Mouse (Mus musculus): Measurements from ENCODE around the gene Hist1h2bq. TPM values are rescaled to one million over a fixed set of nuclear protein-coding genes. Genes with fewer than 3 reads are reported as not detected.
"Not testable (repeated sequence)": the region's sequence is repeated elsewhere in the genome, so short reads cannot be mapped to it uniquely, and the experiment has no call there.

Gene Hist1h2bq
- polyA plus RNA-seq, 1 experiment from 2014 or later, result 12.2 TPM

DNA sequence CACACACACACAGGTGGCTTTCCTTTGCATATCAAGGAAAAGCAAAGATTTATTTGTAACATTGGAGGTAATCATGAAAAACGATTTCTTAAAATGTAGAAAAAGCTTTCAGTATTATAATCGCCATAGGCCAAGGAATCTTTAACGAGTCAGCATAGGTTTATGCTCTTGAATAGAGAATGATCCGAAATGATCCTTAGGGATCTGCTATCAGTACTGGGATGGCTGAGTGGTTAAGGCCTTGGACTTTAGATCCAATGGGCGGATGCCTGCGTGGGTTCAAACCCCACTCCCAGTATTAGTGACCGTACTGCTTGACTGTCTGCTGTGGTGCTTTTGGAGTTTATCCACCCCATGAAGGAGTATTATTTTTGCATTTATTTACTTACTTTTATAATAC, 14.4 kb downstream of the Hist1h2bq start:
- ATAC-seq (replicated peaks; ENCODE audit: low FRiP score, low read depth), result no peak
- Histone ChIP-seq H3K27ac (no peak overlapping the region), H3K4me2 (ENCODE audit: low read length) (no peak overlapping the region), H3K36me3 (ENCODE audit: insufficient read depth, low read length) (no peaks in the 10 kb centered on the region), H3K4me1 (replicated peaks; ENCODE audit: insufficient read depth, low read length) (no peaks in the 10 kb centered on the region), H3K9ac (ENCODE audit: low read depth, low read length) (no peak overlapping the region), H3K4me3 (replicated peaks; ENCODE audit: low read depth, low read length) (no peak overlapping the region), H3K9me3 (replicated peaks; ENCODE audit: low read length) (no peaks in the 10 kb centered on the region), H3K27me3 (ENCODE audit: insufficient read depth, low read length) (no peaks in the 10 kb centered on the region)
- WGBS, result 93% methylated on average over 7 of the region's 7 CpGs
- DNase-seq (ENCODE audit: low spot score), result no peak
- TF ChIP-seq CTCF (IDR thresholded peaks at IDR 0.05; ENCODE audit: low read depth), result no peak

DNA sequence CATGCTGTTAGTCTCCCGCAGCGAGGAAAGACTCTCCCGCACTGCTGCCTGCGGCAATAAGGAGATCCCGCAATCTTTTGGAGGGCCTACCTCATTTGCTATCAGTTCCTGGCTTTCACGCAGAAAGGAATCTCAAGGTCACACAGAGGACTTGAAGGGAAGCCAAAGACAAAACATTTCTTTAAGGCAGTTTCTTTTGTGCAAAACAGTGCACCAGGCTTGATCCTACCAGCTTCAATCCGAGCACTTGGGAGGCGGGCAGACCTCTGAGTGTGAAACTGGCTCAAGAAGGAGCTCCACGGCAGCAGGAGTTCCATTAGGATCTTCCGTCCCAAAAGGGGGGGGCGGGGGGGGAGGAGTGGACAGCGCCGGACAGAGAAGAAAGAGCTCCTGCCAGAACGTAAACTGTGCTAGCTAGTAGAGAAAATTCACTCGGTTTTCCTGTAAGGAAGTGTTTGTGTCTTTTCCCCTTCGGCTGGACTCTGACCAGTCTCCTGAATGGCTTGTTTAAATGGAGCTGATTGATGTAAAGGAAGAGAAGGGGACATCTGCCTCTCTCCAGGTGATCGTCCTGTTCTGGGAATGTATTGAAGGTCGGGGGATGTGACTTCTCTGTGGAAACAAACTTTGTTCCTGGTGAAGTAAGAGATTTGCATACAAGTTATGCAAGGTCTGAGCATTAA, 19.3 kb downstream of the Hist1h2bq start:
- no peaks in the 10 kb centered on the region for H3K9me3 ChIP-seq (replicated peaks; ENCODE audit: low read length)
- DNase-seq (ENCODE audit: low spot score) (peak; percentile 52), ATAC-seq (replicated peaks; ENCODE audit: low FRiP score, low read depth) (no peak)
- 0 out of 2 replicates have a peak overlapping the region, but pooled peaks have one; percentile 5 for H3K4me3 ChIP-seq (replicated peaks; ENCODE audit: low read depth, low read length)
- H3K4me1 ChIP-seq (replicated peaks; ENCODE audit: insufficient read depth, low read length), result no peaks in the 10 kb centered on the region
- 11% methylated on average over 18 of the region's 18 CpGs for WGBS
- H3K27me3 ChIP-seq (ENCODE audit: insufficient read depth, low read length), result no peaks in the 10 kb centered on the region
- no peak for TF ChIP-seq CTCF (IDR thresholded peaks at IDR 0.05; ENCODE audit: low read depth)
- no peaks in the 10 kb centered on the region for H3K36me3 ChIP-seq (ENCODE audit: insufficient read depth, low read length)
- H3K27ac ChIP-seq, result no peak overlapping the region
- H3K4me2 ChIP-seq (ENCODE audit: low read length), result peak overlapping the region; percentile 41
- H3K9ac ChIP-seq (ENCODE audit: low read depth, low read length), result peak overlapping the region; percentile 6; the same call in 1 of the 2 replicates

DNA sequence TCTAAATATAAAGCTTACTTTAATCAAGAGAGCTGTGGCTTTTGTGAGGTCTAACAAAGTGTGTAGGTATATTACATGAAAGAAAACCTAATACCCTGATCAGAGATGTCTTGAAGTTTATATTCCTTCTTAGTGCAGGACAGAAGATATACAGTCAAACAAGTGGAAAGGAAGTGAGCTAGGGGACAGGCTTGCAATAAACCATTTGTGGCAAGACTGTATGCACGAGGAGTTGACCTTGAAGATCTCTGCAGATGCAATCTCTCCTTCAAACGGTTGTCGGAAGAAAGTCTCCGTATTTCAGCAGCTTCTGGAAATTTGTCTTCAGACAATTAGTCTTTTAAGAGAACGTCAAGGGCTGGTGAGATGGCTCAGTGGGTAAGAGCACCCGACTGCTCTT, 20.1 kb downstream of the Hist1h2bq start:
- Histone ChIP-seq H3K4me2 (ENCODE audit: low read length) (no peak overlapping the region), H3K4me3 (replicated peaks; ENCODE audit: low read depth, low read length) (no peak overlapping the region), H3K36me3 (ENCODE audit: insufficient read depth, low read length) (no peaks in the 10 kb centered on the region), H3K9ac (ENCODE audit: low read depth, low read length) (no peak overlapping the region), H3K27me3 (ENCODE audit: insufficient read depth, low read length) (no peaks in the 10 kb centered on the region), H3K9me3 (replicated peaks; ENCODE audit: low read length) (no peaks in the 10 kb centered on the region), H3K27ac (no peak overlapping the region), H3K4me1 (replicated peaks; ENCODE audit: insufficient read depth, low read length) (no peaks in the 10 kb centered on the region)
- DNase-seq (ENCODE audit: low spot score) (no peak), ATAC-seq (replicated peaks; ENCODE audit: low FRiP score, low read depth) (no peak)
- WGBS, result 44% methylated on average over 6 of the region's 6 CpGs
- no peak for TF ChIP-seq CTCF (IDR thresholded peaks at IDR 0.05; ENCODE audit: low read depth)

DNA sequence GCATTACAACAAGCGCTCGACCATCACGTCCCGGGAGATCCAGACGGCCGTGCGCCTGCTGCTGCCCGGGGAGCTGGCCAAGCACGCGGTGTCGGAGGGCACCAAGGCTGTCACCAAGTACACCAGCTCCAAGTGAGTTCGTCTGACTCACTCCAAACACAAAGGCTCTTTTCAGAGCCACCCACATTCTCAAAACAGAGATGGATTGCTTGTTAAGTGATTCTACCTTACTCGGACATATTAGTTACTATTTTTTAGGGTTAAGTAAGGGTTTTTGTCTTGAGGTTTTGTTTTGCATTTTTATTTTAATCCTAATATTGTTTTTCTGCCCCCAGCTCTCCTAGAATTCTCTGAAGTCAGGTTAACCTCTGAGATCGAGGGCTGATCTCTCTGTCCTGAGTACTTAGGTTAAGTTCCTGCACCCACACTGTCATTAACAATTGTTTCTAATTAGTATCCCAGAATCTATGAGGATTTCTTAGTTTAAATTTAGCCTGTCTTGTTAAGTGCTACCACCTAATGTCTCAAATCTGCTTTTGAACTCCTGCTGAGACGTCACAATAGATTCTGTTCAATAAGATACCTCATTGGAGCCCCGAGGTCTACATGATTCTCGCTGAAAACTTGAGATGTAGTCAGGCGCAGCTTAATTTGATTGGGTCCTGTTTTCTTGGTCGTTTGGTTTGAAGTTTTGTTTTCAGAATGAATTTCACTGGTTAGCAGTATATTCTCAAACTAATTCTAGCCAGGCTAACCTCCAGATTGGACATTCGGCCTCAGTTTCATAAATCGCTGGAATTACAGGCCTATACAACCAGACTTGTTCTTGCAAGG, 22.0 kb downstream of the Hist1h2bq start:
- 0 out of 2 replicates have a peak overlapping the region, but pooled peaks have one; percentile 19 for H3K27ac ChIP-seq
- peak overlapping the region; percentile 49; the same call in 1 of the 2 replicates for H3K4me2 ChIP-seq (ENCODE audit: low read length)
- DNase-seq (ENCODE audit: low spot score), result no peak
- ATAC-seq (replicated peaks; ENCODE audit: low FRiP score, low read depth), result no peak
- H3K9ac ChIP-seq (ENCODE audit: low read depth, low read length), result 0 out of 2 replicates have a peak overlapping the region, but pooled peaks have one; percentile 23
- no peaks in the 10 kb centered on the region for H3K9me3 ChIP-seq (replicated peaks; ENCODE audit: low read length)
- WGBS, result 27% methylated on average over 11 of the region's 21 CpGs
- H3K27me3 ChIP-seq (ENCODE audit: insufficient read depth, low read length), result no peaks in the 10 kb centered on the region
- no peaks in the 10 kb centered on the region for H3K4me1 ChIP-seq (replicated peaks; ENCODE audit: insufficient read depth, low read length)
- TF ChIP-seq CTCF (IDR thresholded peaks at IDR 0.05; ENCODE audit: low read depth), result no peak
- no peaks in the 10 kb centered on the region for H3K36me3 ChIP-seq (ENCODE audit: insufficient read depth, low read length)
- H3K4me3 ChIP-seq (replicated peaks; ENCODE audit: low read depth, low read length), result 0 out of 2 replicates have a peak overlapping the region, but pooled peaks have one; percentile 25

DNA sequence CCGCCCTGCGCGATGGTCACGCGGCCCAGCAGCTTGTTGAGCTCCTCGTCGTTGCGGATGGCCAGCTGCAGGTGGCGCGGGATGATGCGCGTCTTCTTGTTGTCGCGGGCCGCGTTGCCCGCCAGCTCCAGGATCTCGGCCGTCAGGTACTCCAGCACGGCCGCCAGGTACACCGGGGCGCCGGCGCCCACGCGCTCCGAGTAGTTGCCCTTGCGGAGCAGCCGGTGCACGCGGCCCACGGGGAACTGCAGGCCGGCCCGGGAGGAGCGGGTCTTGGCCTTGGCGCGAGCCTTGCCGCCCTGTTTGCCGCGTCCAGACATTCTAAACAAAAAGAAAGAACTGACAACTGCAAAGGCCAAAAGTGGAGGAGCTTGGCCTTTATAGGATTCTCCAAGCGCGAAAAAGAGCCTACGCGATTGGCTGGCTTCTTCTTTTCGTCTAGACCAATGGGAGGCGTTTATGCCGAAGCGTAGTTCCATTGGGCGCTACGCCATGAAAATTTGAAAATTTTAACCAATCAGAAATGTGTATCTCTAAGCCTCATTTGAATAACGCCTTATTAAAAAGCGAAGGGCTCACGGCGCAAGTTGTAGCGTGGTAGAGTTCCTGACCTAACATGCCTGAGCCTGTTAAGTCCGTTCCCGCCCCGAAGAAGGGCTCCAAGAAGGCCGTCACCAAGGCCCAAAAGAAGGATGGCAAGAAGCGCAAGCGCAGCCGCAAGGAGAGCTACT, 22.9 kb downstream of the Hist1h2bq start, which contains the start of the genes Hist1h2an and Hist1h2bp:
Gene Hist1h2an (minus strand): TSS at position 320 of the 731 bp plus-strand sequence.
Gene Hist1h2bp (plus strand): TSS at position 563 of the 731 bp plus-strand sequence.
- not testable (repeated sequence) for H3K36me3 ChIP-seq (ENCODE audit: insufficient read depth, low read length); H3K27me3 ChIP-seq (ENCODE audit: insufficient read depth, low read length); H3K4me1 ChIP-seq (replicated peaks; ENCODE audit: insufficient read depth, low read length); H3K9me3 ChIP-seq (replicated peaks; ENCODE audit: low read length)
- peak; percentile 92 for ATAC-seq (replicated peaks; ENCODE audit: low FRiP score, low read depth)
- peak within 1 kb of the TSS; percentile 49 for H3K4me2 ChIP-seq (ENCODE audit: low read length)
- H3K4me3 ChIP-seq (replicated peaks; ENCODE audit: low read depth, low read length), result peak within 1 kb of the TSS; percentile 25; the same call in 1 of the 2 replicates
- peak within 1 kb of the TSS; percentile 80 for H3K27ac ChIP-seq
- WGBS, result under 1% methylated on average over 32 of the region's 63 CpGs
- H3K9ac ChIP-seq (ENCODE audit: low read depth, low read length), result peak within 1 kb of the TSS; percentile 44; the same call in 1 of the 2 replicates
- peak; percentile 98 for DNase-seq (ENCODE audit: low spot score)
